Mouse (Mus musculus) midbrain, postnatal 0 days (tissue): ENCODE results near the gene Tnn. TPM values are rescaled to one million over a fixed set of nuclear protein-coding genes. Genes with fewer than 3 reads are reported as not detected.

Experiments
- ATAC-seq: fragments of 200-750 bp; cut with Nextera tagmentation; 2 replicates; pipeline ENCODE4 v1.8.0; 2017; ENCODE audit warnings: moderate number of reproducible peaks, mild to moderate bottlenecking, moderate TSS enrichment, moderate library complexity; ENCODE audit not compliant: low FRiP score
- DNase-seq: peaks from one replicate; pipeline ENCODE4 v3.0.0-alpha.2; 2015; ENCODE audit warnings: low spot score
- H3K27ac ChIP-seq: fragments of 300-500 bp; sonication (generic); 2 replicates; pipeline ENCODE4 v1.5.1; 2014; ENCODE audit warnings: low read depth, mild to moderate bottlenecking, low read length, mixed read lengths
- H3K27me3 ChIP-seq: fragments of 300-500 bp; sonication (generic); 2 replicates; pipeline ENCODE4 v1.6.1; 2014; ENCODE audit warnings: low read length, control low read depth, mixed read lengths; ENCODE audit not compliant: insufficient read depth
- H3K36me3 ChIP-seq: fragments of 300-500 bp; sonication (generic); 2 replicates; pipeline ENCODE4 v1.6.1; 2014; ENCODE audit warnings: low read length, control low read depth, mixed read lengths; ENCODE audit not compliant: insufficient read depth
- H3K4me1 ChIP-seq: fragments of 300-500 bp; sonication (generic); 2 replicates; pipeline ENCODE4 v1.6.1; 2014; ENCODE audit warnings: mild to moderate bottlenecking, control low read depth, antibody characterized with exemption, low read length, mixed read lengths; ENCODE audit not compliant: insufficient read depth
- H3K4me2 ChIP-seq: fragments of 300-500 bp; sonication (generic); 2 replicates; pipeline ENCODE4 v1.6.1; 2014; ENCODE audit warnings: low read depth, mild to moderate bottlenecking, low read length, mixed read lengths; ENCODE audit not compliant: poor library complexity, severe bottlenecking
- H3K4me3 ChIP-seq: fragments of 300-500 bp; sonication (generic); 2 replicates; pipeline ENCODE4 v1.5.1; 2014; ENCODE audit warnings: low read depth, mild to moderate bottlenecking, low read length, moderate library complexity
- H3K9ac ChIP-seq: fragments of 300-500 bp; sonication (generic); replicated peaks from 2 replicates; pipeline ENCODE4 v1.6.1; 2014; ENCODE audit warnings: mild to moderate bottlenecking, low read length, moderate library complexity, mixed read lengths; ENCODE audit not compliant: poor library complexity, severe bottlenecking
- H3K9me3 ChIP-seq: fragments of 300-500 bp; sonication (generic); 2 replicates; pipeline ENCODE4 v1.6.1; 2016; ENCODE audit warnings: low read length, control low read depth
- CTCF ChIP-seq: IDR thresholded peaks from 2 replicates; pipeline ENCODE4 v1.5.1; 2016; ENCODE audit warnings: antibody characterized with exemption, mild to moderate bottlenecking
- WGBS: fragments of 180-500 bp; shearing (Covaris S2); extraction: QIAGEN DNeasy Blood & Tissue Kit; methylation state at CpG from one replicate; pipeline ENCODE4 v1.1.7; 2014; 5-methylcytosine and 5-hydroxymethylcytosine counted together
- polyA plus RNA-seq: library from polyadenylated mRNA; unstranded; fragments of >200 nt; fragmentation: Nextera tagmentation; extraction: Ambion mirVana; gene quantifications from 2 replicates; pipeline ENCODE4 v1.2.1, GENCODE M21; 2015
- total RNA-seq: library from RNA; depleted of rRNA; stranded (reverse); fragments of >200 nt; gene quantifications from 2 replicates; pipeline ENCODE4 v1.2.3, GENCODE M21; 2014; rRNA removed

Gene Tnn
- total RNA-seq: 0.11 and 0.14 TPM in 2 replicates
- 0.05 TPM in 1 of 2 replicates, not detected in the other for polyA plus RNA-seq

- DNase-seq (no peak), ATAC-seq (no peak)
- no peaks in the 10 kb centered on the region for H3K36me3 ChIP-seq
- 0 out of 2 replicates have a peak, but pooled peaks cover 3% of the 10 kb centered on the region for H3K4me1 ChIP-seq
- no peak within 1 kb of the TSS for H3K9ac ChIP-seq
- H3K27ac ChIP-seq: no peak within 1 kb of the TSS
- H3K4me3 ChIP-seq: no peak within 1 kb of the TSS
- H3K27me3 ChIP-seq: no peaks in the 10 kb centered on the region
- no peak for TF ChIP-seq CTCF
- 68% methylated on average over 8 of the region's 8 CpGs for WGBS
- no peaks in the 10 kb centered on the region for H3K9me3 ChIP-seq
- H3K4me2 ChIP-seq: no peak within 1 kb of the TSS
Measured at GRCm38 (mm10) chr1:160153480-160153879, at the start of gene Tnn. Tnn (minus strand) TSS chr1:160153580.

- H3K4me2 ChIP-seq: peak overlapping the region; percentile 78
- under 1% methylated on average over 13 of the region's 13 CpGs for WGBS
- no peaks in the 10 kb centered on the region for H3K27me3 ChIP-seq
- no peaks in the 10 kb centered on the region for H3K9me3 ChIP-seq
- H3K27ac ChIP-seq: peak overlapping the region; percentile 84
- H3K4me1 ChIP-seq: no peaks in the 10 kb centered on the region; the same call in 1 of the 2 replicates
- peak overlapping the region; percentile 88 for H3K4me3 ChIP-seq
- DNase-seq (no peak), ATAC-seq (peak; percentile 42; the same call in 1 of the 2 replicates)
- H3K9ac ChIP-seq: peak overlapping the region; percentile 87
- no peak for TF ChIP-seq CTCF
- peaks cover 12% of the 10 kb centered on the region for H3K36me3 ChIP-seq
Measured at GRCm38 (mm10) chr1:160195337-160195663, 41.9 kb upstream of the Tnn start.

DNA sequence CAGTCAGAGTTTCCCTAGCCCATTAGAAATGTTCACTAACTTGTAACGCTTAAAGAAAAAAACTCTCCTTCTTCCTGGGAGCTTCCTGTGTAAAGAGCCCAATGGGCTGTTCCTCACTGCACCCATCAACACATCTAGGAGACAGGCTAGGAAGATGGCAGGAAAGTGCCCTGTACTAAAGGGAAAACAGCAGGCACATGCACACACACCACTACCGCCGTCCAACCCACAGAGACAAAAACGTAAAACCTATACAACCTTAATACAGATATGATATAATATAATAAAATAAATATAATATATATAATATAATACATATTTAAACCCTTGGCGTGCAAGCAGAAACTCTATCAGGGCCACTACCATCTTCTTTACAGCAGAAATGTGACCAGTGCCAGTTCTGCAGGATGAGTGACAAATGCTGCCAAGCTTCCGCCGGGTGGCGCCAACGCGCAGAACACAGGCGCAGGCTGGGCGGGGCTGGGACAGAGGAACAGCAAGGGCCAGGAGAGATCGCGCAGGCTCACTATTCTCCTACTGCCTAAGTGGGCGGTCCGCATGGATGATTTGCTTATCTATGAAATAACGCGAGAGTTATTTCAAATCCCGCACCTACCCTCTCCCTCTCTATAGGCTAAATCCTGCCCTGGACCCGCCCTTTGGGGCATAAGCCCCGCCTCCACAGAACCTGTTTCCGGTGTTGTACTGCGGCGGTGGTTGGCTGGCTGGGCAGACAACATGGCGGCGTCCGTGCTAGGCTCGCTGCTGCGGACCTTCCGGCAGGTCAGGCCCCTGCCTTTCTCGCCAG is 41.4 kb upstream of the Tnn start, which contains the start of gene Mrps14:
Gene Mrps14, plus strand, starts transcription at position 687 of the 808 bp plus-strand sequence.
- no peaks in the 10 kb centered on the region for H3K9me3 ChIP-seq
- no peaks in the 10 kb centered on the region; the same call in 1 of the 2 replicates for H3K4me1 ChIP-seq
- H3K4me2 ChIP-seq: peak within 1 kb of the TSS; percentile 78
- DNase-seq (peak; percentile 100), ATAC-seq (peak; percentile 99)
- peak within 1 kb of the TSS; percentile 88 for H3K4me3 ChIP-seq
- H3K27ac ChIP-seq: peak within 1 kb of the TSS; percentile 84
- TF ChIP-seq CTCF: peak; percentile 92
- 6% methylated on average over 31 of the region's 31 CpGs for WGBS
- H3K9ac ChIP-seq: peak within 1 kb of the TSS; percentile 87
- H3K27me3 ChIP-seq: no peaks in the 10 kb centered on the region
- peaks cover 12% of the 10 kb centered on the region; the same call in 1 of the 2 replicates for H3K36me3 ChIP-seq

- H3K36me3 ChIP-seq: no peaks in the 10 kb centered on the region
- DNase-seq (peak; percentile 85), ATAC-seq (peak; percentile 87)
- H3K9me3 ChIP-seq: no peaks in the 10 kb centered on the region
- TF ChIP-seq CTCF: peak; percentile 93
- H3K4me2 ChIP-seq: peak overlapping the region; percentile 30; the same call in 1 of the 2 replicates
- H3K9ac ChIP-seq: no peak overlapping the region
- H3K4me1 ChIP-seq: no peaks in the 10 kb centered on the region
- no peak overlapping the region for H3K4me3 ChIP-seq
- 6% methylated on average over 5 of the region's 5 CpGs for WGBS
- H3K27ac ChIP-seq: no peak overlapping the region
- H3K27me3 ChIP-seq: no peaks in the 10 kb centered on the region
Measured at GRCm38 (mm10) chr1:160184506-160184905, 31.1 kb upstream of the Tnn start.

GRCm38 (mm10) chr1:160181216-160181615 is 27.8 kb upstream of the Tnn start:
- ATAC-seq: no peak
- Histone ChIP-seq H3K27me3 (no peaks in the 10 kb centered on the region), H3K27ac (no peak overlapping the region), H3K4me3 (no peak overlapping the region), H3K9me3 (no peaks in the 10 kb centered on the region), H3K36me3 (no peaks in the 10 kb centered on the region), H3K4me1 (no peaks in the 10 kb centered on the region), H3K4me2 (no peak overlapping the region), H3K9ac (no peak overlapping the region)
- WGBS: 52% methylated on average over 4 of the region's 4 CpGs
- no peak for DNase-seq
- no peak for TF ChIP-seq CTCF

- DNase-seq: peak; percentile 10
- no peaks in the 10 kb centered on the region for H3K36me3 ChIP-seq
- TF ChIP-seq CTCF: no peak
- H3K27ac ChIP-seq: no peak overlapping the region
- H3K4me2 ChIP-seq: no peak overlapping the region
- 40% methylated on average over 8 of the region's 8 CpGs for WGBS
- H3K9ac ChIP-seq: no peak overlapping the region
- ATAC-seq: no peak
- H3K9me3 ChIP-seq: no peaks in the 10 kb centered on the region
- no peak overlapping the region for H3K4me3 ChIP-seq
- H3K4me1 ChIP-seq: no peaks in the 10 kb centered on the region
- no peaks in the 10 kb centered on the region for H3K27me3 ChIP-seq
Measured at GRCm38 (mm10) chr1:160176903-160177302, 23.5 kb upstream of the Tnn start.
